Mouse (Mus musculus): ENCODE measurements around the gene Scml4. TPM values are rescaled to one million over a fixed set of nuclear protein-coding genes. Genes with fewer than 3 reads are reported as not detected.
A peak's percentile ranks its signal among the peaks of the same experiment; 100 is the strongest.

Gene Scml4
- total RNA-seq, 2 experiments from 2014 or later: 3.6 TPM

DNA sequence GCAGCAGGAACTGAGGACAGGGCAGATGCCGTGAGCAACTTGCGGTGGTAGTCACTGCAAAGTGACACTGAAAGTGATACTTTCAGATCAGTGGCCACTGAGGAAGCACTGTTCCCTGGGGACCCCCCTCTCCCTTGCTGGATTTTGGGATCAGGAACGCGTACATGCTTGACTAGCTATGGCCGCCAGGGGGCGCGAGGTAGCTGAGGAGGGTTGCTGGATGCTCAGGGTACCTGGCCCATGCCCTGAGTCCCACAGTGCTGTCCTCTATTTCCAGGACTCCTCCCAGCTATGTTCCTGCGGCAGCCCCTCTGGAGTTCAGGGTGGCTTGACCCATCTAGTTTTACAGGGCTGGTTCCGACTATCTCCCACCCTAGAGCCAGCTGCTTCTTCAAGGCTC is 17.8 kb upstream of the Scml4 start:
- intact Hi-C loops (cut with DNase I): loop anchor here (1.0 to 5.0 kb wide), 2 partner anchors 100 to 145 kb away; no protein-coding TSS in a partner anchor
- H3K4me3 ChIP-seq: no peak overlapping the region
- peak; percentile 84 for TF ChIP-seq CTCF (IDR thresholded peaks at IDR 0.05)
- no peak overlapping the region for H3K27ac ChIP-seq
- peak; percentile 60 to 65 for DNase-seq (ENCODE audit: extremely low spot score in 1 of 2, low spot score in 2 of 2)

DNA sequence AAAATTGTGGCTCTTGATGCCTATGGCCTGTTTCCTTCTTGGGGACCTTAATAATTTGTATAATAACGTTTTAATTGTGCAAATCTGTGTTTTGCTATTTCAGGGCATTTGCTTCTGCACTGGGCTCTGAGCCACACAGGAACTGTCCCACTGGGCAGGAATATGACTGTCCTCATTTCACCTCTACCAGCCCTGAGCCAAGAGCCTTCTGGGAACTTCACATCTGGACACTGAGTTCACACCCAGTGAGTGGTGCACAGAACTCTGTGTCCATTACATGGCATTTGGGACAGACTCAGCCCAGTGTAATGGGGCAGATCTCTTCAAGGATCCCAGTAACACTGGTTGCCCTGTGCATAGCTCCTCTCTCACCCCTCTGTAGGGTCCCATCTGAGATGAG is 16.8 kb upstream of the Scml4 start:
- no peak for DNase-seq (ENCODE audit: extremely low spot score in 1 of 2, low spot score in 2 of 2)
- Histone ChIP-seq H3K4me3 (no peak overlapping the region), H3K27ac (no peak overlapping the region)
- no peak for TF ChIP-seq CTCF (IDR thresholded peaks at IDR 0.05)
- intact Hi-C loops (cut with DNase I): loop anchor here (5.0 kb wide), 1 partner anchor 144 kb away; no protein-coding TSS in a partner anchor

DNA sequence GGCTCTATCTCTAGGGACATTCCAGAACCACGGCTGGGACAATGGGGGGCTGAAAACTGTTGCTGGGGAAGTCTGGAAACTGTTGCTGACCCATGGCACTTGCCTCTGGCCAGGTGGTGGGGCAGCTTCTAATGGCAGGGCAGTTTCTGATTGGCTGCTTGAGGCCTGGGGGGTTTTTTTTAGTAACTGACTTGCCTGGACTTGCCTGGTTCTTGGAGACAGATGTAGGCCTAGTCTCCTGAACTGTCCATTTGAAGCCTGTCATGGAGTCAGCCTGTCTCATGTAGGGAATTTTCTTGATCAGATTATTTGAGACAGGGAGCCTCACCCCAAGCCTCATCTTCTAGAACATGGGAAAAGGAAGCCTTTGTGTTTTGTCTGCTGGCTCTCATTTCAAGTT is 14.7 kb upstream of the Scml4 start:
- no peak for TF ChIP-seq CTCF (IDR thresholded peaks at IDR 0.05)
- intact Hi-C loops (cut with DNase I): no loop called here
- Histone ChIP-seq H3K4me3 (no peak overlapping the region), H3K27ac (no peak overlapping the region)
- DNase-seq (ENCODE audit: extremely low spot score in 1 of 2, low spot score in 2 of 2): no peak

DNA sequence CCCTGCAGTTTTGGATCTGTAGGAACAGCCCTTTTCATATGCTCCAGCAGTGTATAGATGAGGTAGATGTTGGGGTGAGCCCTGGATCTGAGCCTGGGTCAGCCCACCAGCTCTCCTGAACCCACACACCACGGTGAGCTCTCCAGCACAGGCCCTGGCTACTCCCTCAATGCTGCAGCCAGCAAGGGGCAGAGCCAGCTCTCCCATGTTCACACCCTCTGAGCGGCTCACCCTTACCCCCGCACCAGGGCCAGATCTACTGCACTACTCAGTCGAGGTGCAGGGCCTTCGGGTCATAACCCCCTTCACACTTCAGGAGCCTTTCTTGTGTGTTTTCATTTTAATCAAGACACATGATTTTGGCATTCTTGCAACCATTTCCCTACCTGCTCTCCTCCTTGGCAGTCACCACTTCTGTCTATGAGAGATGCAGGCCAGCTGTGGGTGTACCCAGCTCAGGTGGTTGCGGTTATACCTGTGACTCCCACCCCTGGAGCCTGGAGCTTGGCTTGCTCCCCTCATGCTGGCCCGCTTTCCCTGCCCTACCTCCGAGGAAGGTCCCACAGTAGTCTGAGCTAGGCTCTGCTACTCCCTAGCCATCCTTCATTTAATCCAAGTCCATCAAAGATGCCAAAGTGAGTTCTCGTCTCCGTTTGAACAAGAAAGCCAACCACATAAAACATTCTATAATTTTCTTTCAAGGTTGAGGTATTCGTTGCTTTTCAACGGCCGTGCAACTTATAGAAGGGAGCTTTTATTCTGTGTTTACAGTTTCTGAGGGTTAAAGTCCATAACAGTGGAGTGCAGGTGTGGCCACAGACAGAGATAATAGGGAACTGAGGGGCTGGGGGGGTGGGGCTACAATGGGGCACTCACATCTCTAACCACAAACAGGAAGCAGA is 11.7 kb upstream of the Scml4 start:
- intact Hi-C loops (cut with DNase I): no loop called here
- TF ChIP-seq CTCF (IDR thresholded peaks at IDR 0.05): no peak
- Histone ChIP-seq H3K4me3 (no peak overlapping the region), H3K27ac (no peak overlapping the region)
- DNase-seq (ENCODE audit: extremely low spot score in 1 of 2, low spot score in 2 of 2): no peak

DNA sequence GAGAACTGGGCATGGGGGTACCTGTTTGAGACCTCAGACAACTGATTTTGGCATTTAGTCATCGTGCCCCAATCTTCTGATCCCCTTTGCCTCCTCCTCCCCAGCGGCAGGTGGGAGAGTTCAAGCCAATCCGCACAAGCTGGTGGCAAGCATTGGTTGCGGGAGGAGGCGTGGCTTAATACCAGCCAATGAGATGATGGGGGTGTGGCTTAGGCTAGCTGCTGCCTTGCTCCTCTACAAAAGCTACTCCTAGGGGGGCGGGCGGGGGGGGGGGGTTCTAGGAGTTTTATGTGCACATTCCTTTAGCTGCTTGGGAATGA is 11.1 kb upstream of the Scml4 start:
- TF ChIP-seq CTCF (IDR thresholded peaks at IDR 0.05): no peak
- intact Hi-C loops (cut with DNase I): no loop called here
- DNase-seq (ENCODE audit: extremely low spot score in 1 of 2, low spot score in 2 of 2): no peak
- Histone ChIP-seq H3K4me3 (no peak overlapping the region), H3K27ac (no peak overlapping the region)

DNA sequence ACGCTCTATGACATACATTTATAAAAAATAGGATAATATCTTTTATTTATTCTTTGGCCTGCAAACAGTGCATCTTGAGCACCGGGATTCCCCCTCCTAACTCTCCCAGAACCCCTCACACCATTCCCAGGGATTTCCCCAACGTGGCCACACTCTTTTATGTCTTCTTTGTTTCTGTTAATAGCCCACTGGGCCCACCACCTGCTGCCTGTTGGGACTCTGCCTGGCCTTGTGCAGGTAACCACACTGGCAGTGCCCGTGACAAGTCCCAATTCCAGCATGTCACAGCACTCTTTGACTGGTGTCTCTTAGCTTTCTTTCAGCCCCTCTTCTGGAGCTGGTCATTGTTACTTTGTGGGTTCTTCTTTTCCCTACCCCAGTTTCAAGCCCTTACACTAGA is 5.3 kb upstream of the Scml4 start:
- no peak for DNase-seq (ENCODE audit: extremely low spot score in 1 of 2, low spot score in 2 of 2)
- Histone ChIP-seq H3K27ac (no peak overlapping the region), H3K4me3 (no peak overlapping the region)
- intact Hi-C loops (cut with DNase I): no loop called here
- TF ChIP-seq CTCF (IDR thresholded peaks at IDR 0.05): no peak

DNA sequence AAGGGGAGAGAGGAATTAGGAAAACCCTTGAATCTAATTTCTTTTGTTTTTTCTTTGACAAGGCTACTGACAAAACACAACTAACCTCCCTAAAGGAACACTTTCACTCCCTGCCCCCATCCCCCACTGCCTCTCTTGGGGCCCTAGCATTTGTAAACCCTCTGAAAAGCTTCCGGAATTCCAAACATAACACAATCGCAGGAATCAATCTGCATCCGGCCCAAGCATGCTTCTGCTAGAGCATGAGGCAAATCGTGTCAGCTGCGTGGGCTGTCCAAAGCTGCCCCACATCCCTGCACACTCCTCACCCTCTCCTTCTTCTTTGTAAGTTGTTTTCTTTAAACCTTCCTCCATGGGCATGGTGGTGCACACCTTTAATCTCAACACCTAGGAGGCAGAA is 4.9 kb upstream of the Scml4 start:
- no peak for DNase-seq (ENCODE audit: extremely low spot score in 1 of 2, low spot score in 2 of 2)
- Histone ChIP-seq H3K27ac (no peak overlapping the region), H3K4me3 (no peak overlapping the region)
- intact Hi-C loops (cut with DNase I): no loop called here
- TF ChIP-seq CTCF (IDR thresholded peaks at IDR 0.05): no peak

DNA sequence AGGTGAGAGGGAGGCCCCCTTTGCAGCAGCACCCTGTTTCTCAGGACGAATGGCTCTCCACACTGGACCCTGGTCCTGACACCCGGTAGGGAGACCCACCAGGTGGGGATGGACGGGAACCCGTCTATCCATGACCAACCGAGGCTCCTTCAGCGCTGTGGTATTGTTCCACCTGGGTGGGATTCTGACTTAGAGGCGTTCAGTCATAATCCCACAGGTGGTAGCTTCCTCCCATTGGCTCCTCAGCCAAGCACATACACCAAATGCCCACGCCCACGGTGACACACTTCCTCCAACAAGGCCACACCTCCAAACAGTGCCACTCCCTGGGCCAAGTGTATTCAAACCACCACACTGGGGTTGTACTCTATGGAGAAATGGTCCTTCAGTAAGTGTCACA is 3.6 kb upstream of the Scml4 start:
- no peak for TF ChIP-seq CTCF (IDR thresholded peaks at IDR 0.05)
- no peak for DNase-seq (ENCODE audit: extremely low spot score in 1 of 2, low spot score in 2 of 2)
- no peak overlapping the region for H3K27ac ChIP-seq
- H3K4me3 ChIP-seq: no peak overlapping the region
- intact Hi-C loops (cut with DNase I): no loop called here

DNA sequence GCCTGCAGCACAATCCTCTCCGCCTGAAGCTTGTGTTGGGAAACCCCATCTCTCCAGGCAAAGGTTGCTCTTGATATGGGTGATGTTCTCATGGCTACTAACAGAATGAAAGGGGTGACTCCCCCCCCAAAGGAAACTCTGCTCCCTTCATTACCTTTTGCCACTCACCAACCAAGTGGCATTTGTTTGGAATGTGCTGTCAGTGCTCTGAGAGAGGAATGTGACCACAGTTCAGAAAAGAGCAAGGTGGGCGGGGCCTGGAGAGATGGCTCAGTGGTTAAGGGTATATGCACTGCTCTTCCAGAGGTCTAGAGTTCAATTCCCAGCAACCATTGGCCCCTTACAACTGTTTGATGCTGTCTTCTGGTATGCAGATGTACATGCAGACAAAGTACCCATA is 3.1 kb upstream of the Scml4 start:
- H3K4me3 ChIP-seq: no peak overlapping the region
- no peak for TF ChIP-seq CTCF (IDR thresholded peaks at IDR 0.05)
- intact Hi-C loops (cut with DNase I): no loop called here

DNA sequence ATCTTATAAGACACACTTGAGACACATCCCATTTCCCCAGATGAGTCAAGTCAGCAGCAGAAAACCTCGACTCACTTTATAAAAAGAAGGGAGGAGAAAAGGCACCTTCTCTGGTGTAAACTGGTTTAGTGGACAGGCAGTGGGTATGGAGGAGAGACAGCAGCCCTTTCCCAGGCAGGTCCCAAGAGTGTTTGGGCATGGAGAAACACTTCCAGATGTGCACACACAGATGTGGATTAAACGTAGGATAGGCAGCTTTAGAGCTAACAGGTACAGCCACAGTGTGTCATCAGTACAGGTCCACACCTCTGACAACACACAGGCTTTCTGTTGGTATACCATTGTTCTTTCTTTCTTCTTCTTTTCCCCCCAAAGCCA is 400 bp upstream of the Scml4 start:
- no peak for DNase-seq (ENCODE audit: extremely low spot score in 1 of 2, low spot score in 2 of 2)
- TF ChIP-seq CTCF (IDR thresholded peaks at IDR 0.05): no peak
- intact Hi-C loops (cut with DNase I): loop anchor here (5.0 kb wide), 2 partner anchors 83 to 277 kb away; partner anchors contain the start of genes Nr2e1 and Ostm1
- Histone ChIP-seq H3K27ac (no peak overlapping the region), H3K4me3 (no peak overlapping the region; the same call in 1 of the 2 replicates)

More for the DNA sequence above, 3.1 kb upstream of the Scml4 start:
- H3K27ac ChIP-seq: no peak overlapping the region
- no peak for DNase-seq (ENCODE audit: extremely low spot score in 1 of 2, low spot score in 2 of 2)

DNA sequence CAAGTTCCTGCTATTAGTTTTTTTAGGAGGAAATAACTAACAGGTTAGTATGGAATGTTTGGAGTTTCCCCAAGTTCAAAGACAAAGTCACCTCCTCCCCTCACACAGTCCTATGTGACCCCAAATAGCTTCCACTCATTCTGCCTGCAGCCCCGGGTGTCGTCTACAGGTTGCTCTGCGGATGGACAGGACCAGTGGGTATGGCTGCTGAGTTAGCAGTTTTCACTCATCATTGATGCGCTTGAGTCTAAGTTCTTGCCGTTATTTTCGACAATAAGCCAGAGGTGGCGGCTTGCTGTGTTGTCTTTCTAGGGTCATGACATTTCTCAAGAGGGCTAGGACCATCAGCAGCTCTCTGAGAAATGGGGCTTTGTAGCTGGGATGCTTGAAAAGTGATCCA is 1.3 kb downstream of the Scml4 start:
- no peak overlapping the region for H3K27ac ChIP-seq
- H3K4me3 ChIP-seq: no peak overlapping the region
- no peak for DNase-seq (ENCODE audit: extremely low spot score in 1 of 2, low spot score in 2 of 2)
- no peak for TF ChIP-seq CTCF (IDR thresholded peaks at IDR 0.05)
- intact Hi-C loops (cut with DNase I): loop anchor here (5.0 kb wide), 2 partner anchors 81 to 279 kb away; partner anchors contain the start of genes Nr2e1 and Ostm1

DNA sequence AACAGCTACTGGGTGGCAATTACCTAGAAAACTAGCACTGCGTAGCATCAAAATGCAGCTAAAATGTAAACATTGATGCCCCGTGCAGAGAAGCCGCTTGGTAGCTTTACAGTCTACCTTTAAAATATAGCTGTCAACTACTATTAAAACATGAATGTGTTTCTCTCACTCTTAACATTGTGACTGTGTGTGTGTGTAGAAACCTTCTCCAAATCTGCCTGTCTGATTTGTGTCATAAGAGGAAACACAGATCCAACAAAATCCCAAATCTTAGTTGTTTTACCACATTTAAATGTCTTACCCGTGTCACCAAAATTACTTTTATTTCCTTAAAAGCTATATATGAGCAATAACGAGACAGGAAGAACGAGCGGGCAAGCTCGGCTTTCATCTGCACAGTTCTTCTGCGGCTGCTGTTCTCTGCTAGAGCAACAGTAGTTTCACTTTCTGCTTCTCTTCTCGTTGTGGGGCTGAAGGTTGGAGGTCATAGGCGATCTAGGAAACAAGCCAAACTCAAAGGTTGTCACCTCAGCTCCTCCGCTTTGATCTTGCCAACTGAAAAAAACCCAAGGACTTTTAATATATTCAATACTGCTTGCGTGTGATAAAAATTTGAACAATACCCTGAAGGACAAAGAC is 2.1 kb downstream of the Scml4 start:
- peak overlapping the region; percentile 27; the same call in 1 of the 2 replicates for H3K4me3 ChIP-seq
- intact Hi-C loops (cut with DNase I): loop anchor here (5.0 kb wide), 2 partner anchors 80 to 280 kb away; partner anchors contain the start of genes Nr2e1 and Ostm1
- TF ChIP-seq CTCF (IDR thresholded peaks at IDR 0.05): no peak
- H3K27ac ChIP-seq: peak overlapping the region; percentile 11; the same call in 1 of the 2 replicates
- no peak for DNase-seq (ENCODE audit: extremely low spot score in 1 of 2, low spot score in 2 of 2)
